Mouse (Mus musculus) liver, adult 2 months (tissue): ENCODE results near the gene Pga5.

Source experiments
- CTCF ChIP-seq: fragments of 200-500 bp; IDR thresholded peaks from 2 replicates; pipeline ENCODE4 v1.5.1; 2011; ENCODE audit warnings: low read depth, low read length, control low read depth
- POLR2A ChIP-seq: fragments of 200-500 bp; IDR thresholded peaks from 2 replicates; pipeline ENCODE4 v1.6.1; 2011; ENCODE audit warnings: low read length, control low read depth; ENCODE audit not compliant: insufficient read depth; ENCODE audit errors: extremely low read depth

GRCm38 (mm10) chr19:10692361-10692760 is 14.5 kb upstream of the Pga5 start:
- TF ChIP-seq POLR2A: no peak
- TF ChIP-seq CTCF: no peak
